Mouse (Mus musculus): ENCODE measurements at regions not wholly inside any gene's neighbourhood (a gene's known extent, or its start where the extent isn't known, plus 50 kb on each side); places are given as distances from the start of the nearest gene placed in this dataset.

DNA sequence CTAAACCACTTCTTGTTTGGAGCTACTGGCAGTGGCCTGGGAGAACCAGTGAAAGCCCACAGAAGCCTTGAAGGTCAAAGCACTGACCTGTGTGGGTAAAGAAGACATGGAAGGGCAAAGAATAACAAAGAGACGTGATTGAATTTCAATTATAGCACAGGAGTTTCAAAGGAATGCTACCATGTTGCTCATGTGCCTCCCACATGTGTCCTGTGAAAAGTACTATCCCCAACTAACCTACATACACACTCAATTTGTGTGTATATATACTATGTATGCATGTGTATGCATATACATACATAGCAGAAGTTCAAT lies 110.0 kb downstream of the Ccdc71l start:
- no peak for TF ChIP-seq CTCF (IDR thresholded peaks at IDR 0.05; ENCODE audit: low read depth, low read length)
- TF ChIP-seq GATA1 (IDR thresholded peaks at IDR 0.05; ENCODE audit: borderline replicate concordance, low read length), result no peak
